Mouse (Mus musculus) neural tube, embryonic 13.5 days (tissue): ENCODE measurements at regions not wholly inside any gene's neighbourhood (a gene's known extent, or its start where the extent isn't known, plus 50 kb on each side); places are given as distances from the start of the nearest gene placed in this dataset. TPM values are rescaled to one million over a fixed set of nuclear protein-coding genes. Genes with fewer than 3 reads are reported as not detected.

Source experiments
- ATAC-seq: fragments of 200-750 bp; cut with Nextera tagmentation; 2 replicates; pipeline ENCODE4 v1.8.0; 2017; ENCODE audit warnings: low read depth, mild to moderate bottlenecking, moderate TSS enrichment, moderate library complexity
- H3K27ac ChIP-seq: fragments of 300-500 bp; sonication (generic); replicated peaks from 2 replicates; pipeline ENCODE4 v1.5.1; 2015; ENCODE audit warnings: moderate library complexity, mild to moderate bottlenecking, inconsistent platforms
- H3K27me3 ChIP-seq: fragments of 300-500 bp; sonication (generic); 2 replicates; pipeline ENCODE4 v1.6.1; 2015; ENCODE audit warnings: mild to moderate bottlenecking, inconsistent platforms
- H3K36me3 ChIP-seq: fragments of 300-500 bp; sonication (generic); 2 replicates; pipeline ENCODE4 v1.6.1; 2015; ENCODE audit warnings: mild to moderate bottlenecking, inconsistent platforms
- H3K4me1 ChIP-seq: fragments of 300-500 bp; sonication (generic); replicated peaks from 2 replicates; pipeline ENCODE4 v1.6.1; 2015; ENCODE audit warnings: inconsistent platforms
- H3K4me2 ChIP-seq: fragments of 300-500 bp; sonication (generic); 2 replicates; pipeline ENCODE4 v1.6.1; 2015; ENCODE audit warnings: inconsistent platforms, mild to moderate bottlenecking, moderate library complexity
- H3K4me3 ChIP-seq: fragments of 300-500 bp; sonication (generic); 2 replicates; pipeline ENCODE4 v1.5.1; 2015; ENCODE audit warnings: mild to moderate bottlenecking, inconsistent platforms
- H3K9ac ChIP-seq: fragments of 300-500 bp; sonication (generic); 2 replicates; pipeline ENCODE4 v1.6.1; 2015; ENCODE audit warnings: moderate library complexity, mild to moderate bottlenecking, inconsistent platforms
- H3K9me3 ChIP-seq: fragments of 300-500 bp; sonication (generic); 2 replicates; pipeline ENCODE4 v1.6.1; 2016; ENCODE audit warnings: inconsistent platforms
- WGBS: fragments of 180-500 bp; shearing (Covaris S2); methylation state at CpG from one replicate; pipeline ENCODE4 v1.1.7; 2015; 5-methylcytosine and 5-hydroxymethylcytosine counted together
- microRNA counts: library from miRNA; unstranded; fragments of <30 nt; microRNA quantifications from one replicate; lab custom pipeline; 2016
- microRNA-seq: library from miRNA; unstranded; fragments of <30 nt; microRNA quantifications from one replicate; pipeline ENCODE4, GENCODE M21; 2016

DNA sequence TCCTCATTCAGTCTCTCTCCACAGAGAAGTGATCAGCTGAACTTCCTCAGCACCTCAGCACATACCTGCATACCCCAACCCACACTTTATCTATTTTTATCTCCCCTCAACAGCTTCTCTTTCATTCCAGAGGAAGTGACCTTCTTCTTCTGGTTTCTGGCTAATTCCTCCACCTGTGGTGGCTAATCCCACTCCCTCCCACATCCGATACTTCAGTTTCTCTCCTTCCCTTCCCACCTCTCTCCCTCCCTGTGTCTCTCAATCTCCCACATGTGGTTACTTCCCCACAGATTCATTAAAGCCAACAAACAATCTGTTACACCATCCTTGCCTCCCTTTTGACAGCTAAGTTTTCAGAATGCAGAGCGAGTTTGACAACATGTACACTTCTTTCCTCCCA is 109.7 kb upstream of the Ell2 start:
- Histone ChIP-seq H3K9ac (no peak overlapping the region), H3K4me1 (no peaks in the 10 kb centered on the region), H3K27me3 (no peaks in the 10 kb centered on the region), H3K4me3 (no peak overlapping the region), H3K36me3 (no peaks in the 10 kb centered on the region), H3K27ac (no peak overlapping the region), H3K9me3 (no peaks in the 10 kb centered on the region), H3K4me2 (no peak overlapping the region)
- WGBS = 86% methylated on average over 2 of the region's 2 CpGs
- ATAC-seq = no peak

DNA sequence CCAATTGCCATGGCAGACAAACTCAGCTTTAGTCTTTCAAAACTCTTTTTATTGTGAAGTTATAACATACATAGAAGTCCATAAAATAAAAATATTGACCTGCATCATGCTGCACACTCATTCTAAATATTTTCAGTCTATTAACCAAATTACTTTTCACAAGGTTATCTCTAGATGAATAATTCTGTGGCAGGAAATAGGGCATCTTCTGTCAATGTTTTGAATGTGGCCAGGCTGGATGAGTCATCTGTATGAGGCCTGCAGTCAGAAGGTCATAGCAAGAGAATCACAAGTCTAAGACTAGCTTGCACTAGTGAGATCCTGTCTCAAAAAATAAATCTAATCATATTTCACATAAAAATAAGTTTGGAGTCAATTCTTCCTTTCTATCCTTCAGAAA is 108.4 kb upstream of the Ell2 start:
- H3K27ac ChIP-seq = no peak overlapping the region
- no peak overlapping the region for H3K4me3 ChIP-seq
- no peaks in the 10 kb centered on the region for H3K4me1 ChIP-seq
- no peak overlapping the region for H3K9ac ChIP-seq
- H3K9me3 ChIP-seq = no peaks in the 10 kb centered on the region
- H3K36me3 ChIP-seq = no peaks in the 10 kb centered on the region
- H3K27me3 ChIP-seq = no peaks in the 10 kb centered on the region
- ATAC-seq = no peak
- H3K4me2 ChIP-seq = no peak overlapping the region

DNA sequence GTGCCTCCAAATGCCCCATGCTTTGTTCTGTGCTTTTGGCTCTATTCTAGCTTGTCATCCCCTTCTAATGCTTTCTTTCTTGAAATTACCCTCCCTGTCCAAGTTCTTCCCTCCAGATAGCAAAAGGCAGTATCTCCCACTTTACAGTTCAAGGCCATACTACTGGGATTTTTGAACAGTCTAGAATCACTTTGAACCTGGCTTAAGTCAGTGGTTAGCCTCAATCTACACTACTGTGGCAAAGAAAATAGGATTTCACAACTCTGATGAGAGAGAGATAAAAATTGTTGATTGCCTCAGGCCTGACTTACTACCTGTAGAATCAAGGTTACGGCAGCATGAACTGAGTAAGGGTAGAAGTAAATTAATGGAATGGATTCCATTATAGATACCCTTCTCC is 107.9 kb upstream of the Ell2 start:
- no peak for ATAC-seq
- no peaks in the 10 kb centered on the region for H3K9me3 ChIP-seq
- no peaks in the 10 kb centered on the region for H3K27me3 ChIP-seq
- no peak overlapping the region for H3K4me2 ChIP-seq
- WGBS = 87% methylated on average over 1 of the region's 1 CpGs
- no peak overlapping the region for H3K27ac ChIP-seq
- H3K9ac ChIP-seq = no peak overlapping the region
- no peak overlapping the region for H3K4me3 ChIP-seq
- H3K36me3 ChIP-seq = no peaks in the 10 kb centered on the region
- H3K4me1 ChIP-seq = no peaks in the 10 kb centered on the region

DNA sequence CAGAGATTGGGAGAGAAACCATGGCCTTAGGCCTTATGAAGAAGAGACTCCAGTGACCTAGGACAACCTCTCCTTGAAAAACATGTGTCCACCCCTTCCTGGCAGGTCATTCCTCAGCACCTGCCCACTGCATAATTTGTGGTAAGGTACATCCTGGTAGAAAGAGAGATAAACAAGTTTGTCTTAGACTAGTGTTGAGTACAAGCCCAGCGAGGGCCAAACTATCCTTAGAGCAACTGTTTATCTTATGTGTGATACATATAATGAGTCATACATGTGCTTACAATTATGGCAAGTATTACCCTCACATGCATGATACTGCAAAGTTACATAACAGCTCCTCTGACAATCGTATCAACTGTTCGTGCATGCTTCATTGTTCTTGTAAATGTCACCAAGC is 83.3 kb upstream of the Ell2 start:
- H3K27me3 ChIP-seq = no peaks in the 10 kb centered on the region
- H3K27ac ChIP-seq = no peak overlapping the region
- H3K9me3 ChIP-seq = no peaks in the 10 kb centered on the region
- H3K9ac ChIP-seq = no peak overlapping the region
- ATAC-seq = no peak
- H3K4me1 ChIP-seq = no peaks in the 10 kb centered on the region
- no peak overlapping the region for H3K4me2 ChIP-seq
- no peak overlapping the region for H3K4me3 ChIP-seq
- H3K36me3 ChIP-seq = no peaks in the 10 kb centered on the region
- WGBS = 95% methylated on average over 3 of the region's 3 CpGs

DNA sequence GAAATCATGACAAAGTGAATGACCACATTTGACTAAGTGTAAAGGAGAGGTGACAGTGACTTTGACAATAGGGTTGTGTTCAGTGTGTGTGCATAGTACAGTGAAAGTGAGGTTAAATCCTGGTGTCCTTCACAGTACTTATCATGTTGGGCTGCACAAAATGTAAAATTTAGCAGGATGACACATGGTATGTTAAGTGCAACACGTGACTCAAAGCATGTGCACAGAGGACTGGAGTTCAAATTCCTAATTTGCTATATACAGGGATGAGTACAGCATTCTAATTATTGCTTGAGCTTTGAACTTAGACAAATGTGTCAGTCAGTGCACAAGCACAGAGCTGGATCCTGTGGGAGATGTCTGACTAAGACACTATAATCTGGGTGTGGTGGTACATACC is 79.2 kb upstream of the Ell2 start:
- 89% methylated on average over 1 of the region's 1 CpGs for WGBS
- no peak overlapping the region for H3K4me2 ChIP-seq
- no peaks in the 10 kb centered on the region for H3K36me3 ChIP-seq
- no peaks in the 10 kb centered on the region for H3K27me3 ChIP-seq
- H3K27ac ChIP-seq = no peak overlapping the region
- no peaks in the 10 kb centered on the region for H3K4me1 ChIP-seq
- H3K4me3 ChIP-seq = no peak overlapping the region
- ATAC-seq = no peak
- H3K9me3 ChIP-seq = no peaks in the 10 kb centered on the region
- no peak overlapping the region for H3K9ac ChIP-seq

DNA sequence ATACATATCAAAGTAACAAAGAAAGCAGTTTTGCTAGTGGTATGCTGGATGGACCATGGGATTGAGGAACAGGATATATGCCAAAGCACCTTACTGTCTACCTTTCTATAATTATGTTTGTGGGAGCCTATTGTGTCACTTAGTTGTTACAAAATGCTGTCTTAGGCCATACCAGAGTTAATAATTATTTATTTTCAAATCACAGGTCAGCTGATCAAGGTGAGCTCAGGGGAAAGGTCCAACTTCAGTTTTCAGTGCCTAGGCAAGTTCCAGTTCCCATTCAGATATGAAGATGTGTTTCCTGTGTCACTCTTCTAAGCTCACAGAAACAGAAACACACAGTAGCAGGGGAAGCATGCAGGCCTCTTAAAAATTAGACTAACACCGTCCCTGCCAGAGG is 75.5 kb upstream of the Ell2 start:
- no peak overlapping the region for H3K9ac ChIP-seq
- no peaks in the 10 kb centered on the region for H3K27me3 ChIP-seq
- H3K36me3 ChIP-seq = no peaks in the 10 kb centered on the region
- ATAC-seq = no peak
- H3K4me2 ChIP-seq = no peak overlapping the region
- H3K27ac ChIP-seq = no peak overlapping the region
- WGBS = 91% methylated on average over 1 of the region's 1 CpGs
- H3K4me3 ChIP-seq = no peak overlapping the region
- no peaks in the 10 kb centered on the region for H3K4me1 ChIP-seq
- H3K9me3 ChIP-seq = no peaks in the 10 kb centered on the region

DNA sequence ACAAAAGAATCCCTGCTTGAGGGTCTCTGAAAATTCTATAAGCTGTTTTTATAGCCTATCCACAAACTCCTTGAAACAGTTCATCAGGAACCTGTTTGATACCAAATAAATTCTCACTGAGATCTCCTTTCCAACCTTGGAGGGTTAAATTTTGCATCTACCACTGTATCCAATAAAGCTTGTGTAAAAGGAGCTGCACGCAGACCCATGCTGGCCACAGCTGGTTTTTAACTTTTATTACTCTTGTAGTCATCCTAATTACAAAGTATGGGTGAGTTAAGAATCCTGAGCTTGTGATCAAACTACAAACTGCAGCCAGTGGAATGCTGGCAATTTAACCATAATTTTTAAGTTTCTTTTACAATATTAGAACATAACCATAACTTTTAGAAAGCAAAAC is 59.0 kb upstream of the Ell2 start:
- Histone ChIP-seq H3K36me3 (no peaks in the 10 kb centered on the region), H3K4me2 (no peak overlapping the region), H3K4me1 (no peaks in the 10 kb centered on the region), H3K9ac (no peak overlapping the region), H3K4me3 (no peak overlapping the region), H3K27me3 (no peaks in the 10 kb centered on the region), H3K9me3 (no peaks in the 10 kb centered on the region), H3K27ac (no peak overlapping the region)
- 59% methylated on average over 1 of the region's 1 CpGs for WGBS
- no peak for ATAC-seq

DNA sequence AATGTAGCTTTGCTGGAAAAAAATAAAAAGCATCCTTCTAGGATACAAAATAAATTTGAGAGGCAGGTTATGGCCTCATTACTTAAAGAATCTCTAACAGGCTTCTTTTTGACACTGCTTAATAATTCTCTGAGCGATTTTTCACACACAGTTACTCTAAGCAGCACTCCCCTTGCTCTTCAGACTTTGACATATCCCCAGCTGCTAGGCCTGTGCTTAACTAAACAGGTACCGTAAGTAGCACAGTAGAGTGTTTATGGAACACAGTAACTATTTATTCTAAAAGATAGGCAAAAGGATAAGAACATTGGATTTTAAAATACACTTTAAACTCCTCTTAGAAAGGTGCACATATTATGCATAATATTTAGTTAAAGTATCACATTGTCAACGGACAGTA is 54.6 kb upstream of the Ell2 start:
- H3K4me1 ChIP-seq = no peaks in the 10 kb centered on the region
- no peaks in the 10 kb centered on the region for H3K9me3 ChIP-seq
- H3K9ac ChIP-seq = no peak overlapping the region
- H3K4me2 ChIP-seq = no peak overlapping the region
- no peaks in the 10 kb centered on the region for H3K36me3 ChIP-seq
- no peak for ATAC-seq
- 88% methylated on average over 3 of the region's 3 CpGs for WGBS
- H3K4me3 ChIP-seq = no peak overlapping the region
- H3K27ac ChIP-seq = no peak overlapping the region
- no peaks in the 10 kb centered on the region for H3K27me3 ChIP-seq

DNA sequence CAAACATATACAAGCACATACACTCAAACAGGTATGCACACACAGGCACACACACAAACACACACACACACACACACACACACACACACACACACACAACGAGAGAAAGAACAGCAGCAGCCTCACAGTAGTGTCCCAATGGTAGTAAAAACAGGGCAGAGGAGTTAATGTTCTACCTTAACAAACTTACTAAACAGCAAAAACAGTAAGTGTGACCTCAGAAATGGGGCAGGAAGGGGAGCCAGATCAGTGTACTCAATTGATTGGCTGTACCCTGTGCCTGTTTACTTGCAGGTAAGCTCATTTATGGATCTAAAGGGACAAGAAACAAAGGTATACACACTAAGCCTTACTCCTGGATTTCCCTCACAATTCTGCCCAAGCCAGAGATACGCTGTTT is 53.6 kb upstream of the Ell2 start:
- no peak for ATAC-seq
- Histone ChIP-seq H3K36me3 (no peaks in the 10 kb centered on the region), H3K27ac (no peak overlapping the region), H3K4me3 (no peak overlapping the region), H3K27me3 (no peaks in the 10 kb centered on the region), H3K4me2 (no peak overlapping the region), H3K4me1 (no peaks in the 10 kb centered on the region), H3K9ac (no peak overlapping the region), H3K9me3 (no peaks in the 10 kb centered on the region)
- WGBS = 88% methylated on average over 2 of the region's 2 CpGs

MicroRNAs in the stretch of these regions (microRNA counts, 519-probe panel; counts per million panel counts)
- microRNA mmu-miR-682 (lab: Ali Mortazavi, UCI) = not detected

Small RNAs in the stretch of these regions (microRNA-seq; reads per million reads assigned to microRNA genes)
- not detected for gene Mir682
